Mouse (Mus musculus): Measurements from ENCODE around the gene Dok3. TPM values are rescaled to one million over a fixed set of nuclear protein-coding genes. Genes with fewer than 3 reads are reported as not detected.

Dok3 gene
- polyA plus RNA-seq (2021; fragmentation: Nextera tagmentation) = 0.47 and 0.59 TPM in 2 replicates
- long read RNA-seq, experiment 1, transcript Dok3-203 (4 exons, 2,377 nt) = major isoform, 6 of 6 reads
- long read RNA-seq, experiment 1, partial matches to known transcripts = 0 of 6 reads
- long read RNA-seq, experiment 1, other reads (novel, unspliced or antisense) = 0 of 6 reads
- long read RNA-seq, experiment 2 = 0 reads

DNA sequence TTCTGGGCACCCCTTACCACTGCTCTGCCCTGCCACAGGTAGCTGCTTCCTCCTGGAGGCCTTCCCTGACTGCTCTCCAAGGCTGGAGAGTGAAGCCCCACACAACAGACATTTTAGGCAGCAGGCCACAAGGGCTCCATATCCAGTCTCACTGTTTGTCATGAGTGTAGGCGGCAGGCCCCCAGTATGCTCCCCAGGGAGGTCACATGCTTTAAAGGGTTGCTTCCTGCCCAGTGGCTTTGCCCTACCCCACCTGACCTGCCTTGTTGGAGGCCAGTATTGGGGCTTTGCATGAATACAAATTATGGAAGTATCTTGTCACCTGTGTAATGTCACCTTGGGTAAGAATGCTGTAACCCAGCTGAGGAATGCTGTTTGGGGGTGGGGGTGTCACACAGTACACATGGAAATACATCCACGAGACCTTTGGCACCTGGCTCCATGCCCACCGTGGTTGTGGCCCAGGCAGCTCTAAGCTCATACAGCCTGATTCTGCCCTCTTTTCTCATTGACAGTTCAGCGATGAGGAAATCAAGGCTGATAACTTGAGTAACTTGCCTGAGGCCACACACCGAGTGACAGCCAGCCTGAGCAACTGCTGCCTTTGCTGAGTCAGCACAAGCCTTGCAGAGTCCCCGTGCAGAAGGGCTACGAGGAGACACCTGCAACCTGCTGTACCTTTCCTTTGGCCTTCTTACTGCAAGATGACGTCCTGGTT is at the start of gene Dok3:
TSS of gene Dok3 (minus strand) at position 99 of the 718 bp plus-strand sequence.

DNA sequence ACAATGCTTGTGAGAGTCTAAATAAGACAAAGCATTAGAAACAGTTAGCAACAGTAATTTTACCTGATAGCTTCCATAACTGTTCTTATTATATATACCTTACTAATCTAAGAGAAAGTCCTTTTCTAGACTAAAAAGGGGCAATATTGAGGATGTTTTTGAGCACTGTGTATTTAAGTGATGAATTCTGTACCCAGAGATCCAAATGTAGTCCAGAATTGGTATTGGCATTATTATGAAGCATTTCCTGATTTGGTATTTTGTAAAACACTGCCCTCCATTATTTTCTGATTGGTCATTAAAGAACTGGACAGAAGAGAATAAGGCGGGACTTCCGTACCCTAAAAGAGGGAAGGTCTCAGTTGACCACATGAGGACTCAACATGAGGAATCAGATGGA is 44.3 kb upstream of the Dok3 start, which contains the start of gene Tmed9:
TSS of gene Tmed9 (plus strand) at position 301 of the 400 bp plus-strand sequence.

DNA sequence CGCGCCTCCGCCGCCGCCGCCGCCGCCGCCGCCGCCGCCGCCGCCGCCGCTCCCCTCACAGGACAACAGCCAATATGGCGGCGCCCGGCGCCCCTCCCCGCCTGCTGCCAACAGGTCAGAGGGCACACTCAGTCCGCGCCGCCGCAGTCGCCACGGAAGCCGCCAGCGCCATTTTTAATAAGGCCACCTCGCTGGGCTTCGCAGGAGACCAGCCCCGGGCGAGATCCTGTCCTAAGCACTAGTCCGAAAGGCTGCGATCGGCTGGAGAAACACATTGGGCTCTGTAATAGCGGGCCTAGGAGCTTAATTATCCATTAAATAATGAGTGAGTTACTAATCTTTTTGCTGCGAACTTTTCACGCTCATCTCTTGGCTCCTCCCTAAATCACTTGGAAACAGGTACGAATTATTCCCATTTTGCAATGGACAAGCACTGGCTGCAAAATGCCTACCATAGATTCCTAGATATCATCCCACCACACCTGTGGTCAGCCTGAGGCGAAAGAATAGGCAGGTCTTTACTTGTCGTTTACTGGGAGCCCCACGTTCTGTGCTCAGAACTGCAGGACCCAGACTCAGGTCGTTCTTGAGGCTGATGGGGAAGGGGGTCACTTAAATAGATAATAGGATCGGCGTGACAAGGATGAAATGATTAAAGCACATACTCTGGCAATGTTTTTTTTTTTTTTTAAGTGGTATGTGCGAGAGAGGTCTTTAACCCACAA is 42.1 kb upstream of the Dok3 start, which contains the start of gene Fam193b:
TSS of gene Fam193b (minus strand) at position 94 of the 725 bp plus-strand sequence.

DNA sequence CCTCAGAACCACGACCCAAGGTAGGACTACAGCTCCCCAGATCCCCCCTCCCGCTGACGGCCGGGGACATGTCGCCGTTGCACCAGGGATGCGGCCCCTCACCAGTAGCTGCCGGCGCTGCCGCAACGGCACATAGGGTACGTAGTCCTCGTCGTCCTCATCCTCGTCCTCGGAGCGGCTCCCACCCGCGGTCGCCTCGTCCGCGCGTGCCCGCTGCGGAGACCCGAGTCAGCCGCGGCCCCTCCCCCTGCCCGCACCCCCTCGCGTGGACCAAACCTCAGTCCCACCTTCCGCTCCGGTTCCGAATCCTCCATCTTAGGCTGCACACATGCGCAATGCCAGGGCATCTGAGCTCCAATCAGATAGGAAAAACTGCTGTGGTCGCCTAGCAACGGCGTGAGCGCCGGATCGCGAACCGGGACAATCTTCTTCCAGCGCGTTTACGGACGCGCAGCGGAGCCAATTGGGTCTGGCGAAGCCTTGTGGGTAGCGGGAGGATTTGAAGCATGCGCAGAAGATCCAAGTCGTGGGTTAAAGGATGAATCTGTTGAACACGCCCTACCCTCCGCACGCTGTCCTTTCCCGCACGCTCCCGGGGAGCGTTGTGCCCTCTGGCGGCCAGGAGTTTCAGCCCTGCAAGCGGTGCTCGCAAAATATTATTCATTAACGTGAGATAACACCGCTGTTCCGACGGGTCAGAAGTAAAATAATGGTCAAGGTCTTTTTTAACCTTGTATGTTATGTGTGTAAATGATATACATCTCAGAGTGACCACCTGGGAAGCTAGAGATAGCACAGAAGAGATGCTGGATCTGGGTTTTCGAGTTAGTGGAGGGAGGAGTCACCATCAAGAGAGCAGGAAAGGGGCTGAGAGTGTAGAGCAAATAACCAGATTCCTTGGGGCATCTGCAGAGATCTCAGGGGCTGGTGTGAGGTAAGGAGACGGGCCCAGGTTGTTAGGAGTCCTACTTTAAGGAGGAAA is 7.4 kb upstream of the Dok3 start, which contains the start of gene Ddx41:
TSS of gene Ddx41 (minus strand) at position 465 of the 982 bp plus-strand sequence.

DNA sequence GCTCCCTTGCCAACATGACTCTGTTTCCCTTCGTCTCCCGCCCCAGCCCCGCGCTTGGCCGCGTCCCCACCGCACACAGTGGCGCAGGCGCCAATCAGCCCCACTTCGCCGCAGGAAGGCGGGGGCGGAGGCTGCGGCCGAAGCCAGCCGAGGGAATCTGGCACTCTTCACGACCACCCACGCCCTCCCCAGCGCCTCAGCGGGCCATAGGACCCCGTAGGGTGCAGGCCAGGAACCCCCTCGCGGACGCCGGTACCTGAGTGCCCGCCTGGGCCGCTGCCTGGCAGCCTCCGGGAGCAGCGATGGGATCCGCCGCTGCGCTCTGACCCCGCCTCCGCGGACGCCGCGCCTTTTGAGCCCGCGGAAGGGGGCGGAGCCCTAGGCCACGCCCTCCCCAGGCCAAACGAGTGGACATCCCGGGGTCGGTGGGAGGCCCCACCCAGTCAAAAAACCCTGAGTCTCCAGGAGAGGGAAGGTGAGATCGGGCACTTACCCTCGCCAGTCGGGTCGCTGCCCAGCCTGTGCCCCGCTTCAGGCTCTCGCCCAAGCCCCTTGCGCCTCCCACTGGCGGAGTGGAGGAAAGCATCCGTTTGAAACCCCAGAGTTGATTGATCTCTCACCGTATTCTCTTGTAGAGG is 15.9 kb downstream of the Dok3 start, which contains the start of gene Pdlim7:
TSS of gene Pdlim7 (minus strand) at position 566 of the 638 bp plus-strand sequence.

DNA sequence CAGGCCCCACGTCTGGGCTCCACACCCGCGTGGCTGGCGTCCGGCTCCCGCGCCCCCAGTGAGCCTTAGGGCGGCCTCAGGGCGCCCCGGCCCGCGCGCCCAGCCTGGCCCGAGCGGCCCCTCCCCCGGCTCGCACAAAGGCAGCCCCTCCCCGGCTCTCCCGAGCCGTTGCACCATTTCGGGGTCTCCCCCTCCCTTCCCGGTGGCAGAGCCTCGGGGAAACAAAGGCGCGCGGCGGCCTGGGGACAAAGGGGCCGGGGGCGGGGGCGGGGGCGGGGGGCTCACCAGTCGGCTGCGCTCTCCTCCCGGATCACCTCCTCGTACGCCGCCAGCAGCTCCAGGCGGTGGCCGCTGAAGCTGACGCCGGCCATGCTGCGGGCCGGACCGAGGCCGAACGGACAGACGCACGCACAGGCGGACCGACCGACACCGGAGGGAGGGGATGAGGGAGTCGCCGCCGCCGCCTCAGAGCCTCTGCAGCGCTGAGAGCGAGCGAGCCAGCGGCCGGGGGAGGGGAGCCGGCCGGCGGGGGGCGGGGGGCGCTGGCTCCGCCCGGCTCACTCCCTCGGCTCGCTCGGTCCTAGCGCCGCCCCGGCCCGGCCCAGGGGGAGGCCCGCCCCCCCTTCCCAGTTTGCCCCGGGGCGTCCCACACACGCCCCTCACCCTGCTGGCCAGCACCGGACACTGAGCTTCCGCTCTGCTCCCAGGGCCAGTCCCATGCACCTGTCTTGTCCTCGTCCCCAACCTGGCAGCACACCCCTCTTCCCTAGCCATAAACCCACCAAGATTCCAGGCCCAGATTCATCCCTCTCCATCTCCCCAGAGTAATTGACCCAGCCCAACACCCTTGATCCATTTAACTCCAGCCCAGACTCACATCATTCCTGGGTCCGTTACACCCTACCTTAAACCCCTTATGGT is 41.3 kb downstream of the Dok3 start, which contains the start of gene Dbn1:
TSS of gene Dbn1 (minus strand) at position 534 of the 921 bp plus-strand sequence.

Other genes starting within 250 kb of the Dok3 start
- gene Prelid1, start 208.8 kb downstream of the Dok3 start, polyA plus RNA-seq (2021; fragmentation: Nextera tagmentation) = 214 and 221 TPM in 2 replicates
- gene Rab24, start 207.3 kb downstream of the Dok3 start, polyA plus RNA-seq (2021; fragmentation: Nextera tagmentation) = 60.3 and 118 TPM in 2 replicates
- gene Mxd3, start 199.5 kb downstream of the Dok3 start, polyA plus RNA-seq (2021; fragmentation: Nextera tagmentation) = 0.46 and 1.2 TPM in 2 replicates
- 26.7 and 30.5 TPM in 2 replicates for gene Lman2, start 166.5 kb downstream of the Dok3 start, polyA plus RNA-seq (2021; fragmentation: Nextera tagmentation)
- gene Rgs14, start 159.6 kb downstream of the Dok3 start, polyA plus RNA-seq (2021; fragmentation: Nextera tagmentation) = 36.2 and 49.3 TPM in 2 replicates
- 0.03 TPM in 1 of 2 replicates, not detected in the other for gene Slc34a1, start 131.1 kb downstream of the Dok3 start, polyA plus RNA-seq (2021; fragmentation: Nextera tagmentation)
- gene Pfn3, start 114.1 kb downstream of the Dok3 start, polyA plus RNA-seq (2021; fragmentation: Nextera tagmentation) = 0.63 TPM in 1 of 2 replicates, not detected in the other
- gene F12, start 102.5 kb downstream of the Dok3 start, polyA plus RNA-seq (2021; fragmentation: Nextera tagmentation) = 1.1 and 1.4 TPM in 2 replicates
- gene Grk6, start 84.2 kb downstream of the Dok3 start, polyA plus RNA-seq (2021; fragmentation: Nextera tagmentation) = 4.7 and 16.8 TPM in 2 replicates
- gene Prr7, start 65.0 kb downstream of the Dok3 start, polyA plus RNA-seq (2021; fragmentation: Nextera tagmentation) = 6.5 and 13.0 TPM in 2 replicates
- 57.2 and 97.1 TPM in 2 replicates for gene Dbn1, start 41.2 kb downstream of the Dok3 start, polyA plus RNA-seq (2021; fragmentation: Nextera tagmentation)
- 84.5 and 89.4 TPM in 2 replicates for gene Pdlim7, start 15.6 kb downstream of the Dok3 start, polyA plus RNA-seq (2021; fragmentation: Nextera tagmentation)
- 33.6 and 41.6 TPM in 2 replicates for gene Ddx41, start 7.4 kb upstream of the Dok3 start, polyA plus RNA-seq (2021; fragmentation: Nextera tagmentation)
- gene Fam193b, start 41.8 kb upstream of the Dok3 start, polyA plus RNA-seq (2021; fragmentation: Nextera tagmentation) = 3.7 and 5.0 TPM in 2 replicates
- gene Tmed9, start 44.4 kb upstream of the Dok3 start, polyA plus RNA-seq (2021; fragmentation: Nextera tagmentation) = 32.4 and 100.0 TPM in 2 replicates
- gene B4galt7, start 70.6 kb upstream of the Dok3 start, polyA plus RNA-seq (2021; fragmentation: Nextera tagmentation) = 19.0 and 21.5 TPM in 2 replicates
- gene Caml, start 93.7 kb upstream of the Dok3 start, polyA plus RNA-seq (2021; fragmentation: Nextera tagmentation) = 45.3 and 52.5 TPM in 2 replicates
- gene Ddx46, start 105.7 kb upstream of the Dok3 start, polyA plus RNA-seq (2021; fragmentation: Nextera tagmentation) = 10.5 and 14.8 TPM in 2 replicates
- 32.2 and 48.7 TPM in 2 replicates for gene B230219D22Rik, start 163.8 kb upstream of the Dok3 start, polyA plus RNA-seq (2021; fragmentation: Nextera tagmentation)
- 188 and 198 TPM in 2 replicates for gene Txndc15, start 185.4 kb upstream of the Dok3 start, polyA plus RNA-seq (2021; fragmentation: Nextera tagmentation)
- 56.4 and 82.2 TPM in 2 replicates for gene Pcbd2, start 198.1 kb upstream of the Dok3 start, polyA plus RNA-seq (2021; fragmentation: Nextera tagmentation)

All from left cerebral cortex, adult 6 months (tissue).